Mouse (Mus musculus) heart, embryonic 12.5 days (tissue): ENCODE results near the gene Slc22a23. TPM values are rescaled to one million over a fixed set of nuclear protein-coding genes. Genes with fewer than 3 reads are reported as not detected.

Experiments used
- ATAC-seq: fragments of 200-750 bp; cut with Nextera tagmentation; 2 replicates; pipeline ENCODE4 v1.8.0; 2017; ENCODE audit warnings: moderate TSS enrichment, moderate library complexity; ENCODE audit not compliant: insufficient number of reproducible peaks, low FRiP score
- H3K27ac ChIP-seq: fragments of 300-500 bp; sonication (generic); 2 replicates; pipeline ENCODE4 v1.5.1; 2016; ENCODE audit warnings: mild to moderate bottlenecking, moderate library complexity; ENCODE audit not compliant: poor library complexity, severe bottlenecking
- H3K27me3 ChIP-seq: fragments of 300-500 bp; sonication (generic); replicated peaks from 2 replicates; pipeline ENCODE4 v1.6.1; 2016; ENCODE audit warnings: mild to moderate bottlenecking, moderate library complexity
- H3K36me3 ChIP-seq: fragments of 300-500 bp; sonication (generic); 2 replicates; pipeline ENCODE4 v1.6.1; 2016; ENCODE audit warnings: mild to moderate bottlenecking, moderate library complexity
- H3K4me1 ChIP-seq: fragments of 300-500 bp; sonication (generic); replicated peaks from 2 replicates; pipeline ENCODE4 v1.6.1; 2016; ENCODE audit warnings: mild to moderate bottlenecking
- H3K4me2 ChIP-seq: fragments of 300-500 bp; sonication (generic); 2 replicates; pipeline ENCODE4 v1.6.1; 2016; ENCODE audit warnings: mild to moderate bottlenecking, moderate library complexity
- H3K4me3 ChIP-seq: fragments of 300-500 bp; sonication (generic); 2 replicates; pipeline ENCODE4 v1.5.1; 2016; ENCODE audit warnings: mild to moderate bottlenecking
- H3K9ac ChIP-seq: fragments of 300-500 bp; sonication (generic); 2 replicates; pipeline ENCODE4 v1.6.1; 2016; ENCODE audit warnings: mild to moderate bottlenecking, moderate library complexity
- H3K9me3 ChIP-seq: fragments of 300-500 bp; sonication (generic); replicated peaks from 2 replicates; pipeline ENCODE4 v1.6.1; 2016; ENCODE audit warnings: mild to moderate bottlenecking, moderate library complexity
- WGBS: fragments of 180-500 bp; shearing (Covaris S2); methylation state at CpG from one replicate; pipeline ENCODE4 v1.1.7; 2016; 5-methylcytosine and 5-hydroxymethylcytosine counted together
- polyA plus RNA-seq: library from polyadenylated mRNA; unstranded; fragments of >200 nt; fragmentation: Nextera tagmentation; extraction: Ambion mirVana; gene quantifications from 2 replicates; pipeline ENCODE4 v1.2.1, GENCODE M21; 2016

Slc22a23 gene
- polyA plus RNA-seq, 1 experiment from 2014 or later, result 10.0 TPM

DNA sequence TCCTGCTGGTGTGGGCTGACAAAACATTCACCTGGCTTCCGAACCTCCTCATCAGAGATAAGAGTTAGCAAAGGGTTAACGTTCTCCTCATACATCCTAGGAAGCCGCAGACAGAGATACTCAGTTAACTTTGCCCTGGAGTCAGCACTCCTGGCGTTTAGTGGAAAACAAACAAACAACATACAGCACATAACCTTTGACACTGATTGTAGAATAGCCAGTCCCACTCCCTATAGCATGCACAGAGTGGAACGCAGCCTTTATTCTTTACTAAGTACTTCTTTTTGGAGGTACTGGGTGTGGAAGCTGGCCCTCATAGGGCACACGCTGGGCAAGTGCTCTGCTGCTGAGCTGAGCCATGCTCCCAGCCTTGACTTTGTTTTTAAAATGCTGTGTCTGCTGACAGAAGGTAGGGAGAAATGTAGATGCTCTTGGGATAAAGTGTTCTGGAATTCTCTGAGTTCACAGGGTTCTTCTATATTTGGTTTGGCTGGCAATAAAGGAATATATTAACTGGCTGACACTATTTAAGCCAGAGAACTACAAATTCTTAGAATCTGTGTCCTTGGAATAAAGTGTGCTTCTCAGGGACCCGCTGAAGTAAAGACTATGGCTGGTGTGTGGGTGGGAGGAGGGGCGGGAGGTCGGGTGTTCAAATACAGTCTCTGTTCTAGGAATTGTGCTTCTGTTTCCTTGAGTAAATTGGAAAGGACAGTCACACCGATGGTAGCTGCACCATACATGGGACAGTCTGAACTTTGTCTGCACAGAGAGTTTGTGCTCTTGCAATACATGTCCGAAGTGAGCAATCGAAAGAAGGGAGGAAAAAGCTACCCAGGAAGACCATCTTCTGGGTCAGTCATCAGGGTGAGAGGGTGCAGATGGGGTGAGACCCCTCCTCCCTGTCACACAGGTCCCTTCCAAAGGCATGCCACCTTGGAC is 117.0 kb downstream of the Slc22a23 start:
- no peaks in the 10 kb centered on the region for H3K9me3 ChIP-seq
- H3K9ac ChIP-seq, result no peak overlapping the region
- no peaks in the 10 kb centered on the region for H3K36me3 ChIP-seq
- no peak for ATAC-seq
- peaks cover 28% of the 10 kb centered on the region for H3K4me1 ChIP-seq
- no peak overlapping the region for H3K4me3 ChIP-seq
- WGBS, result 37% methylated on average over 12 of the region's 12 CpGs
- H3K27me3 ChIP-seq, result no peaks in the 10 kb centered on the region
- H3K27ac ChIP-seq, result no peak overlapping the region
- no peak overlapping the region for H3K4me2 ChIP-seq

DNA sequence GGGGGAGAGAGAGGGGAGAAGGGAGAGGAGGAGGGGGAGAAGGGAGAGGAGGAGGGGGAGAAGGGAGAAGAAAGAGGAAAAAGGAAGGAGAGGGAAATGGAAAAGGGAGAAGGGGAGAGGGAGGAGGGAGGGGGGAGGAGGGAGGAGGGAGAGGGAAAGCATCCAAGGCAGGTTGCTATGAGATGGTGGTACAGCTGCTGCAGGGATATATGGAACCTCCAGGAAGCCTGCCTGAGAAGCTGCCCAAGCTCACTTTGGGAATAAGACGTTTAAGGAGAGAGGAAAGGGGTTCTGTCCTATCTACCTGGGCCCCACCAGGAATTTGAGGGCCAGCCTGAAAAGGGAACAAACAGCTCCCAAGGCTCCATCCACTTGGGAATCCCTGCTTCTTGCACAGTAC is 118.0 kb downstream of the Slc22a23 start:
- 17% methylated on average over 1 of the region's 1 CpGs for WGBS
- no peak overlapping the region for H3K4me3 ChIP-seq
- no peak overlapping the region for H3K9ac ChIP-seq
- H3K4me1 ChIP-seq, result peaks cover 37% of the 10 kb centered on the region
- no peak for ATAC-seq
- H3K27me3 ChIP-seq, result no peaks in the 10 kb centered on the region
- H3K27ac ChIP-seq, result no peak overlapping the region
- H3K4me2 ChIP-seq, result no peak overlapping the region
- no peaks in the 10 kb centered on the region for H3K36me3 ChIP-seq
- no peaks in the 10 kb centered on the region for H3K9me3 ChIP-seq

DNA sequence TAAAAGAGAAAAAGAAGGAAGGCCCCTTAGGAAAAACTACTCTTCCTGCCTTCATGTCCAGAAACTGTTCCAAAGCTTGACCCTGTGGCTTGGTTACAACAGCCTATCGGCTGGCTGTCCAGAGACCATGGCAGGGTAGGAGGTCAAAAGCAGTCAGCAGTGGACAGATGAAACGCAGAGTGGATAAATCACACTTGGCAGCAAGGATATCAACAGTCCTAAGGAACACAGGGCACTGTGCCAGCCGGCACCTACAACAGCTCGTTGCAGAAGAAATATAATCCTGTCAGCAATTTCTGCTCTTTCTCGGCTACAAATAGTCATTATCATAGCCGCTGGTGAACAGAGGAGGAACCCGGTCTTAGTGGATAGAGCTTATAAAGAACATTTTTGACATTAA is 122.0 kb downstream of the Slc22a23 start:
- Histone ChIP-seq H3K4me1 (peaks cover 34% of the 10 kb centered on the region), H3K9ac (no peak overlapping the region), H3K27ac (peak overlapping the region; percentile 70), H3K27me3 (no peaks in the 10 kb centered on the region), H3K4me3 (no peak overlapping the region), H3K4me2 (0 out of 2 replicates have a peak overlapping the region, but pooled peaks have one; percentile 10), H3K9me3 (no peaks in the 10 kb centered on the region), H3K36me3 (peaks cover 9% of the 10 kb centered on the region; the same call in 1 of the 2 replicates)
- 28% methylated on average over 7 of the region's 7 CpGs for WGBS
- ATAC-seq, result peak; percentile 59; the same call in 1 of the 2 replicates

DNA sequence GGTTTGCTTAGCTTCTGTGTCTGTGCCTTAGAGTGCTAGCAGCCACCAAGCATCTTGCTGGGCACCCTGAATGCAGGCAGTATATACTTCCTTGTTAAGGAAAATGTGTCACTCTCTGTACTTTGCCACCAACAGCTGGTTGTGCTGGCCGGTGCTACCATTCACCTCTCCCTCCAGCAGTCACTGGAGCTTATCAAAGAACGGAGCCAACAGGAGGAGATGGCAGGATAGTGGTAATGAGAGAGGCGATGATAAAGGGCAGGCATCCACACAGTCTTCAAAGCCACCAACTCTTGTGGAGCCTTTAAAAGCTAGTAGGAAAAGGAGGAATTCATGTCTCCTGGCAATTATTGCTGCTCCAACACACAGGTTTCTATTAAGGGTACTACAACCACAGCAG is 125.3 kb downstream of the Slc22a23 start:
- no peaks in the 10 kb centered on the region for H3K9me3 ChIP-seq
- no peak for ATAC-seq
- H3K27me3 ChIP-seq, result no peaks in the 10 kb centered on the region
- no peak overlapping the region for H3K4me2 ChIP-seq
- H3K4me1 ChIP-seq, result peaks cover 29% of the 10 kb centered on the region
- H3K4me3 ChIP-seq, result no peak overlapping the region
- no peak overlapping the region for H3K27ac ChIP-seq
- 20% methylated on average over 3 of the region's 3 CpGs for WGBS
- peaks cover 9% of the 10 kb centered on the region; the same call in 1 of the 2 replicates for H3K36me3 ChIP-seq
- H3K9ac ChIP-seq, result no peak overlapping the region

DNA sequence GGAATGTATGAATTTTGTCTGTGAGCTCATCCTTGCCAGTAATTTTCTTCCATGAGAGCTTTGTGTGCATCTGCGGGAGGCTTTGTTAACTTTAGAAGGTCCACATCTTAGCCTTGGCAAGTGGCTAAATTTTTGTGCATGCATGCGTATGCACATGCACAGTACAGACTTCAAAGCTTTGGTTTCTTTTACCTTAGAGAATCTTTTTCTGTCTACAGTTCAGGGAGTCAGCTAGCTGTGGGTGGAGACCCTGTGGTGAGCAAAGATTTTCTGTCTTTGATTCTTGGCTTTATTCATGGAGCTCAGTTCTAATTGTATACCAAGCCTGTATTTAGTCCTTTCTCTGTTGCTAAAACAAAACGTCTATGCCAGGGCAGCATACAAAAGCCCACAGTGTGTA is 126.2 kb downstream of the Slc22a23 start:
- no peak overlapping the region for H3K9ac ChIP-seq
- H3K27me3 ChIP-seq, result no peaks in the 10 kb centered on the region
- H3K9me3 ChIP-seq, result no peaks in the 10 kb centered on the region
- H3K4me3 ChIP-seq, result no peak overlapping the region
- peaks cover 23% of the 10 kb centered on the region for H3K4me1 ChIP-seq
- no peak for ATAC-seq
- no peak overlapping the region for H3K4me2 ChIP-seq
- 85% methylated on average over 3 of the region's 3 CpGs for WGBS
- H3K36me3 ChIP-seq, result peaks cover 9% of the 10 kb centered on the region; the same call in 1 of the 2 replicates
- H3K27ac ChIP-seq, result no peak overlapping the region

DNA sequence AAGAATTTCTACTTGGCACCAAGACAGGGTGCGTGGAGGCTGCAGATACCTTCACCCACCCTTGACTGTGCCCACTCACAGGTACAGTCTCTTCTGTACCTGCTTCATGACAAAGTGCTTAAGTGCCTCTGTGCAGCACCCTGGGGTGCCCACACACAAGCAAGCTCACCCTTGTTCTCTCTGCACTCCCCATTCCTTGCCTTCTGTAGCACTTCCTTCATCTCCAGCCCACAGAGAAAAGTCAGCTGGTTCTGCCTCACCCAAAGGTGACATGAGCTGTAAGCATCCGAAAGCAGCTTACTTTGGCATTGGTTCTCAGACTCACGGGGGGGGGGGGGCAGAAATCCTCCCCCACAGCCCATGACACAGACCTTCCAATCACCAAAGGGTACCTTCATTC is 130.1 kb downstream of the Slc22a23 start:
- Histone ChIP-seq H3K4me1 (peaks cover 7% of the 10 kb centered on the region), H3K4me2 (no peak overlapping the region), H3K9me3 (no peaks in the 10 kb centered on the region), H3K27ac (no peak overlapping the region), H3K27me3 (no peaks in the 10 kb centered on the region), H3K9ac (no peak overlapping the region), H3K4me3 (no peak overlapping the region), H3K36me3 (peaks cover 5% of the 10 kb centered on the region; the same call in 1 of the 2 replicates)
- no peak for ATAC-seq
- WGBS, result 84% methylated on average over 3 of the region's 3 CpGs

GRCm38 (mm10) chr13:34212735-34213212 is 132.2 kb downstream of the Slc22a23 start:
- Histone ChIP-seq H3K4me3 (no peak overlapping the region), H3K27ac (no peak overlapping the region), H3K9ac (no peak overlapping the region), H3K9me3 (no peaks in the 10 kb centered on the region), H3K36me3 (no peaks in the 10 kb centered on the region), H3K4me1 (no peaks in the 10 kb centered on the region), H3K4me2 (no peak overlapping the region), H3K27me3 (no peaks in the 10 kb centered on the region)
- 69% methylated on average over 10 of the region's 10 CpGs for WGBS
- no peak for ATAC-seq

DNA sequence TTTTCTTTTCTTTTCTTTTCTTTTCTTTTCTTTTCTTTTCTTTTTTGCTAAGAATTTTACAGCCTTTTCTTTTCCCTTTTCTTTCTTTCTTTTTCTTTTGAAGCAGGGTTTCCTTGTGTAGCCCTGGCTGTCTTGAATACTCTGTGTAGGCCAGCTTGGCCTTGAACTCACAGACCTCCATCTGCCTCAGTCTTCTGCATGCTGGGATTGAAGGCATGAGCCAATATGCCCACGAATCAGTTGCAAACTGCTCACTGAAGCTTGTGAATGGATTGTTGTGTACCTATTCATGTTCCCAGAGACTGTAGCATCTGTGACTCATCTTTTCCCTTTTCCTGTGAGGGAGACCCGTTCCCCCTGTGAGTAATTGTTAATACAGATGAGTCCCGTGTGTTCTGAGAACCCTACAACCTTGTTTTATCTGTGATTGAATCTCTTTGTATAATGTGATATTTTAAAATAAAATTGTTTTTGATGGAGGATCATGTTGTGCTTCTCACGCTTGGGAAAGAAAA is 133.7 kb downstream of the Slc22a23 start:
- no peak overlapping the region for H3K9ac ChIP-seq
- no peaks in the 10 kb centered on the region for H3K4me1 ChIP-seq
- WGBS, result 61% methylated on average over 4 of the region's 4 CpGs
- no peak overlapping the region for H3K4me2 ChIP-seq
- H3K27ac ChIP-seq, result no peak overlapping the region
- H3K4me3 ChIP-seq, result no peak overlapping the region
- H3K36me3 ChIP-seq, result no peaks in the 10 kb centered on the region
- no peaks in the 10 kb centered on the region for H3K9me3 ChIP-seq
- no peaks in the 10 kb centered on the region for H3K27me3 ChIP-seq
- no peak for ATAC-seq

- Histone ChIP-seq H3K27ac (no peak overlapping the region), H3K4me2 (no peak overlapping the region), H3K36me3 (peaks cover 2% of the 10 kb centered on the region; the same call in 1 of the 2 replicates), H3K4me1 (no peaks in the 10 kb centered on the region), H3K4me3 (no peak overlapping the region), H3K9ac (no peak overlapping the region), H3K9me3 (no peaks in the 10 kb centered on the region), H3K27me3 (no peaks in the 10 kb centered on the region)
- 80% methylated on average over 6 of the region's 6 CpGs for WGBS
- ATAC-seq, result no peak
Observed at GRCm38 (mm10) chr13:34207714-34208470, 137.1 kb downstream of the Slc22a23 start.

- H3K9ac ChIP-seq, result no peak overlapping the region
- ATAC-seq, result no peak
- H3K4me1 ChIP-seq, result no peaks in the 10 kb centered on the region
- no peak overlapping the region for H3K4me3 ChIP-seq
- H3K4me2 ChIP-seq, result no peak overlapping the region
- no peaks in the 10 kb centered on the region for H3K27me3 ChIP-seq
- no peak overlapping the region for H3K27ac ChIP-seq
- 92% methylated on average over 3 of the region's 3 CpGs for WGBS
- H3K36me3 ChIP-seq, result peaks cover 13% of the 10 kb centered on the region; the same call in 1 of the 2 replicates
- no peaks in the 10 kb centered on the region for H3K9me3 ChIP-seq
Observed at GRCm38 (mm10) chr13:34205216-34205615, 139.8 kb downstream of the Slc22a23 start.

- WGBS, result 73% methylated on average over 1 of the region's 1 CpGs
- H3K27me3 ChIP-seq, result no peaks in the 10 kb centered on the region
- H3K4me2 ChIP-seq, result no peak overlapping the region
- peaks cover 17% of the 10 kb centered on the region for H3K4me1 ChIP-seq
- H3K4me3 ChIP-seq, result no peak overlapping the region
- no peak overlapping the region for H3K9ac ChIP-seq
- ATAC-seq, result no peak
- no peak overlapping the region for H3K27ac ChIP-seq
- peaks cover 15% of the 10 kb centered on the region for H3K36me3 ChIP-seq
- H3K9me3 ChIP-seq, result no peaks in the 10 kb centered on the region
Observed at GRCm38 (mm10) chr13:34195676-34196075, 149.3 kb downstream of the Slc22a23 start.
